Mouse (Mus musculus): ENCODE results near the gene Znhit1.

Gene Znhit1

DNA sequence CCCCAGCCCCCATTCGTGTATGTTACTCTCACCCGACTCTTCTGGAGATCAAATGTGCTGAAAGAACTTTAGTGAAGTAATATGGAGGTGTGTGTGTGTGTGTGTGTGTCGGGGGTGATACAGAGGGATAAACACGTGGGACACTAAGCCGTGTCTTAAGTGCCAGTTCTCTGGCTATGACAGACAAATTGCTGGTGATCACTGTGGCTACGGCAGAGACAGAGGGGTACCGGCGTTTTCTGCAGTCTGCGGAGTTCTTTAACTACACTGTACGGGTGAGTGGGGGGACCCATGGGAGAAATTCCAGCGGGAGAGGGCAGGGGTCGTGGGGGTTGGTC, at the start of gene Znhit1:
Gene Znhit1 (minus strand): TSS at position 88 of the 338 bp plus-strand sequence.
- DNase-seq: no peak

- no peak for DNase-seq
Observed at GRCm38 (mm10) chr5:137036211-137036610, 48.4 kb upstream of the Znhit1 start.

- DNase-seq: peak; percentile 81 to 83
Observed at GRCm38 (mm10) chr5:137032641-137033074, 44.8 kb upstream of the Znhit1 start.

- peak; percentile 50 to 58 for DNase-seq
Observed at GRCm38 (mm10) chr5:137032033-137032421, 44.2 kb upstream of the Znhit1 start.

- DNase-seq: peak; percentile 25 to 39
Observed at GRCm38 (mm10) chr5:137031076-137032032, 43.5 kb upstream of the Znhit1 start.

- no peak for DNase-seq
Observed at GRCm38 (mm10) chr5:137030416-137030810, 42.6 kb upstream of the Znhit1 start.

GRCm38 (mm10) chr5:137029643-137030415, 42.0 kb upstream of the Znhit1 start:
- peak; percentile 92 to 95 for DNase-seq

DNA sequence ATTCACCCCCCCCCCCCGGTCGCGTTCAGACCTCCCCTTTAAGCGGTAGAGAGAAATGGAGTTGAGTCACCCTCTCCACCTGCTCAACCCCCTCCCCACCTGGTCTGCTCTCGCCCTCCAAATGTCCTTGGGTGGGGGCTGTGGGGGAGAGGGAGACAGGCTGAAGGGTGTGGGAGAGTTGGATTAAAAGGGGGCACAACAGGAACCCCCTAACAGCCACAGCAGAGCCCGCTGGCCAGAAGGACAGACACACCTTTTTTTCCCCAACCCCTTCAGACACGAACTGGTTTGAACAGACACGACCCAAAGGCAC, 41.4 kb upstream of the Znhit1 start:
- DNase-seq: no peak

GRCm38 (mm10) chr5:137028561-137029272, 40.9 kb upstream of the Znhit1 start:
- DNase-seq: peak in 1 of 2 experiments; percentile 14

GRCm38 (mm10) chr5:137026092-137026491, 38.3 kb upstream of the Znhit1 start, which contains the start of gene Vgf:
TSS of gene Vgf (plus strand) at chr5:137026392.
- no peak for DNase-seq

DNA sequence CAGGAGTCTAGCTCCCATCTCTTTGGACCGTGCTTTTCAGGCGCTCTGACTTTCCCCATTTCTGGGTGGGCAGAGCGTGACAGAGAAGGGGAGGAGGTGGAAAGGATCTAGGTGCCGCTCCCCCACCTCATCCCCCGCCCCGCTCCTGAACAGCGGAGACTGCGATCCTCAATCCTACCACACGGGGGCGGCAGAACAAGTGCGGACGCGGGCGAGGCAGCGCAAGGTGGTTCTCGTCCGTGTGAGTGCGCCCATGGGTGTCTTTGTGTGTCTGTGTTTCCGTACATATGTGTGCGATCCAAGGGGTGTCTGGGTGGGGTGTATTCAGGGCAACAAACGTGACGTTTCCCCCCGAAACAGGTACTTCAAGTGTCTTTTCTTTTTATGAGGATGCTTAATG, 37.3 kb upstream of the Znhit1 start:
- DNase-seq: peak; percentile 79 to 88

DNA sequence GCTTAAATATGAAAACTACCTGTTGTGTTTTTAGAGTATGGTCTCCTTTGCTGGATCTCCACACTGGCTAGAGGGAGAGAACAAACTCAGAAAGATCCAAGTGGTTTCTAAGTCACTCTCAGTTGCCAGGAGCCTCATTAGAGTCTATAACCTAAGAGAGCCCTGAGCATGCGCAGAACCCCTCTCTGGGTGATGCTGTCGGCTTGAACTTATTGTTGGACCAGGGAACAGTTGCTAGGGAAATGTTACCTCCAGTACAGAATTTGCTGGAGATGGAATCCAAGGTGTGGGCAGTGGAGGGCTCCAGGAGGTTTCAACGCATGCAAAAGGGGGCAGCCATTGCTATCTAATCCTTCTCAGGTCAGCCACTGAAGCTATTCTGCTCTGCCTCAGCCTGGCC, 36.5 kb upstream of the Znhit1 start:
- no peak for DNase-seq

- no peak for DNase-seq
Observed at GRCm38 (mm10) chr5:137015913-137016312, 28.1 kb upstream of the Znhit1 start.

- DNase-seq: no peak
Observed at GRCm38 (mm10) chr5:137012401-137012950, 24.7 kb upstream of the Znhit1 start.

GRCm38 (mm10) chr5:137009988-137010387, 22.2 kb upstream of the Znhit1 start:
- DNase-seq: peak; percentile 51 to 57

DNA sequence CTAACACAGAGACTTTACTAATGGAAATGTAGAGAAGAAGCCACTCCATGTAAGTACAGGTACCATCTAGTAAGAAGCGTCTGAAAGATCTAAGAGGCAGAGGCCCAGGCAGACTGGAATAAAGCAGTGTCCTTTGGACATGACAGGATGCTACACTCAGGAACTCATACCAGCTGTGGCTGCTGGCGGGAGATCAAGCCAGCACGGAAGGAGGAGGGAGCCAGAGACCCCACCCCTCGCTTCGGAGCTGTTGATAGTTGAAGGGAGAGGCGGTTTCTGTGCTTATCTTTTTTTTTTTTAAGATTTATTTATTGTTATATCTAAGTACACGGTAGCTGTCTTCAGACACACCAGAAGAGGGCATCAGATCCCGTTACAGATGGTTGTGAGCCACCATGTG, 19.5 kb upstream of the Znhit1 start:
- DNase-seq: no peak

GRCm38 (mm10) chr5:137000612-137001011, 12.8 kb upstream of the Znhit1 start:
- no peak for DNase-seq

DNA sequence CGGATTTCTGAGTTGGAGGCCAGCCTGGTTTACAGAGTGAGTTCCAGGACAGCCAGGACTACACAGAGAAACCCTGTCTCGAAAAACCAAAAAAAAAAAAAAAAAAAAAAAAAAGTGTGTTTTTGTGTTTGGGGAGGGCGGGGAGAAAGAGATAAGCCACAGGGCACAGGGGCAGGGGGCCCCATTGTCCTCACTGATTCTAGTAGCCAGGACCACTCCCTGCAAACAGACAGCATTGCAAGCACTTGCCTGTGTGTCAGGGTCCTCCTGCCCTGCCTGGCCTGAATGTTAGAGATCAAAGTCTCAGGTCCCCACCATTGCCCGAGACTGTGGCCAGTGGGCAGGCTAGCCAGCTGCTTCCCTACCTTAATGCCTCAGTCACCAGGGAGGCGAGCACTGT, 11.6 kb upstream of the Znhit1 start:
- no peak for DNase-seq

- no peak for DNase-seq
Observed at GRCm38 (mm10) chr5:136989801-136990200, 2.0 kb upstream of the Znhit1 start.

GRCm38 (mm10) chr5:136988420-136988819, 599 bp upstream of the Znhit1 start:
- DNase-seq: peak in 1 of 2 experiments; percentile 18

- peak; percentile 76 to 83 for DNase-seq
Observed at GRCm38 (mm10) chr5:136987138-136987933, 485 bp downstream of the Znhit1 start.

DNA sequence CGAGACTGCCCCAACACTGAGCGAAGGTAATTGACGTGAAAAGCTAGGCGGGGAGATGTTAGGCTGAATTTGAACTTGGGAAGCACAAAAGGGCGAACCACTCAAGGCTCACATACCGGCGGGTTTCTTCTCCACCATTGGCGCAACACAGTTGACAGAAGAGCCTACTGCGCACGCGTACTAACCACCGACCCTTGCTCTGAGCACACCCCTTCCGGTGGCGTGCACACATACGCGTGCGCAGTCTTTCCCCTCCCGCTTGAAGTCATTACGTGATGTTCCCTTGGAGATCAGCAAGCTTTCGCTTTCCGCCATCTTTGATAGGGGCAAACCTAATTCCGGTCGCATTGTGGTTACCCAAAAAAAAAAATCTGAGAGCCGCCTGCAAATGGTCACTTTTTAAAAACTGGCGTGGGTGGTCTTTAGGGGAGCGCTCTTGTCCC, 1.1 kb downstream of the Znhit1 start, which contains the start of gene Plod3:
Gene Plod3 (plus strand): TSS at position 325 of the 443 bp plus-strand sequence.
- DNase-seq: peak; percentile 97 to 98

Data from cerebellum, adult 18-20 months (tissue).